Mouse (Mus musculus) erythroid progenitor cell, adult 5-6 weeks (primary cell): ENCODE measurements around the gene Dcps. TPM values are rescaled to one million over a fixed set of nuclear protein-coding genes. Genes with fewer than 3 reads are reported as not detected.
A peak's percentile ranks its signal among the peaks of the same experiment; 100 is the strongest.

ENCODE experiments used
- ATAC-seq: replicated peaks from 2 replicates; pipeline ENCODE4 v1.8.0; 2016; ENCODE audit warnings: moderate number of reproducible peaks, mild to moderate bottlenecking, moderate TSS enrichment, inconsistent platforms; ENCODE audit not compliant: poor library complexity, low FRiP score, severe bottlenecking
- total RNA-seq, 2 experiments: library from RNA; stranded (forward) in 1 of 2; stranded (reverse) in 1 of 2; fragments of 150-400 nt in 1 of 2; fragments of 186-747, 209-891 nt in 1 of 2; gene quantifications; 2 replicates each; pipeline versions ENCODE4 v1.2.3 to v1.2.4; 2015 to 2017; ENCODE audit warnings: low replicate concordance in 2 of 2

The Dcps gene
- 5.4 and 17.3 TPM in 2 replicates for total RNA-seq (2015; ENCODE audit: low replicate concordance)
- total RNA-seq (2017; ENCODE audit: low replicate concordance) = 10.3 and 18.7 TPM in 2 replicates

- peak; percentile 99 for ATAC-seq
These were observed at the start of gene Dcps for GRCm38 (mm10) chr9:35175251-35176123. Gene Dcps, minus strand, starts transcription at chr9:35176061.

DNA sequence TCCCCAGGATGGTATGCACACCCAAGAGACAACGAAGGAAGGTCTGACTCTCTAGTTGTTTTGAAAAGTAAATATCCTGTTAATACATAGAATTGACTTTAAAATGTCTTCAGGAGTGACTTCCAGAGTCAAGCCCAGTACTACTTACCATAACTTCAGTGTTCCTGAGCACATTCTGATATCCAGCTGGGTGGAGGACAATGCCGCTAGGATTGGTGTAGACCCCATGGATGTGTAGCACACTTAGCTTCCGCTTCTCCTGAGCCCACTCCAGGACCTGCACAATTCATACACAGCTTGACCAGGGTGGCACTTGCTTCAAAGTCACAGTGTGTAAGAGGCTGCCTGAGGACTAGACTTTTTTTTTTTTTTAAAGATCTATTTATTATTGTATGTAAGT, 47.6 kb upstream of the Dcps start:
- no peak for ATAC-seq

DNA sequence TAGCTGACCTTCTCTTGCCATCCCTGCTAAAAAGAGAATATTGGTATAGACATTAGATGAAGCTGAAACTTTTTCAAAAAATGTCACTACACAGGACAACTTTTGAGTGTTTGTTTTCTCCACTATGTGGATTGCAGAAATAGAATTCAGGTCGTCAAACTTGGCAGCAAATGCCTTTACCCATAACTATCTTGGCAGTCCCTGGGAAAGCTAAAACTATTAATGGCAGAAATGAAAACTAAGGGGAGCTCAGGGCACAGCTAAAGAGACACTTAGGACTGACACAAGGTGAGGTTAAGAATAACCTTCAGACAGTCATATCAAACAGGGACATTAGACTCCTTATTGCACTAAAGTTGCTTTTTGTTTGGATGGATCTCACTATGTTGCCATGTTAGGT, 42.1 kb upstream of the Dcps start:
- ATAC-seq = no peak

GRCm38 (mm10) chr9:35211573-35212511, 36.0 kb upstream of the Dcps start:
- no peak for ATAC-seq

DNA sequence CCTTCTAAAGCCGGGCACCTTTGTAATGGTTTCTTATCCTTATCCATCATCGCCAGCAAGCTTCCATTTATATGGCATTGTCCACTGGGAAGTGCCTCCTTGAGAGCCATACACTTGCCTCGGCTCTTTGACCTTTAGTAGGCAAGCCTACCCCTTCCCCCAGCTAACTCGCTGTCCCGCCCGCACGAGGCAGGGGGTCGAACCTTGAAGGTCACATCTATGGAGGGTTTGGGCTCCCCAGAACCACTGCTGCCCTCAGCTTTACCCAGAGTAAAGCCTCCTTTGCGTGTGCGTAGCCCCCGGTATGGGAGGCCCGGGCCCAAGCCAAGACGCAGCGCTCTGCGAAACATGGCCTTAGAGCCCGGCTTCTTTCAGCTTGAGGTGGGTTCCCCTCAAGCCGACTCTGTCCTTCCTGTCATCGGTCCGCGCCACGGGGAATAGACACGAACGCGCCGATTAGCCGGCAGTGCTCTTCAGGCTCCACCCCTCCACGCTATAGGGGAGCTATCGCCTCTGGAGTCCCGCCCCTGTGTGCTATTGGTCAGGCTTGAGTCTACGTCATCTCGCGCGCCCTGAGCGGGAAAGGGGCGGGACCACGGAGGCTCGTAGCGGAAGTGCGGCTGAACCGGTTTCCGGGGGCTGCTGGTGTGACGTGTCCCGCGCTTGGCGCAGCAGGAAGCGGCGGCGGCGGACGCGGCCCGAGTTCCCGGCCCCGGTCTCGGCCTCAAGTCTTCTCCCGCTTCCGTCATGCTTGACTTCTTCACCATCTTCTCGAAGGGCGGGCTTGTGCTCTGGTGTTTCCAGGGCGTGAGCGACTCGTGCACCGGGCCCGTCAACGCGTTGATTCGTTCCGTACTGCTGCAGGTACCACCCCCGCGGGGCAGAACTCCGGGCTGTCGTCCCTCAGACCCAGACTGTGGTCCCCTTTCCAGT, 34.9 kb upstream of the Dcps start, which contains the start of gene Foxred1:
Gene Foxred1 (minus strand): TSS at position 514 of the 933 bp plus-strand sequence.
- peak; percentile 97 for ATAC-seq

GRCm38 (mm10) chr9:35204421-35204820, 28.6 kb upstream of the Dcps start:
- no peak for ATAC-seq

DNA sequence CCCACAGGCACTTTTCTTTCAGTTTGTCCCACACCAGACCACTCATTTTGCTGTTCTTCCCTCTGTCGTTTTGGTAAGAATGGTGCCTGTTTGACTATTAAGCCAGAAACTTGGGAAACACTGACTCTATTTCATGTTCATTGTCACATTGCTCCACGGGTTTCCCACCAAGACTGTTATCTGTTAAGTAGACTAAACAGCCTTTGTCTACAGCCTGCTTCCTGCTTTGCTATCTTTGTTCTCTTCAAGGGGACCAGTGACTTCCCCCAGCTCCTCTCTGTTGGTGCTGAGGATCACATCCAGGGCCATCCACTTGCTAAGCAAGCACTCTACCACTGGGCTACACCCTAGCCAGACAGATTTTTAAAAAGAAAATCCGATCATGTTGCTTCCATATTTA, 27.7 kb upstream of the Dcps start:
- no peak for ATAC-seq

- ATAC-seq = peak; percentile 48
These were observed 24.7 kb upstream of the Dcps start for GRCm38 (mm10) chr9:35200529-35201060.

GRCm38 (mm10) chr9:35199772-35200471, 24.1 kb upstream of the Dcps start, which contains the start of the genes Srpr and Tirap:
Gene Srpr, plus strand, starts transcription at chr9:35200175.
Gene Tirap, minus strand, starts transcription at chr9:35200291.
- peak; percentile 95 for ATAC-seq

DNA sequence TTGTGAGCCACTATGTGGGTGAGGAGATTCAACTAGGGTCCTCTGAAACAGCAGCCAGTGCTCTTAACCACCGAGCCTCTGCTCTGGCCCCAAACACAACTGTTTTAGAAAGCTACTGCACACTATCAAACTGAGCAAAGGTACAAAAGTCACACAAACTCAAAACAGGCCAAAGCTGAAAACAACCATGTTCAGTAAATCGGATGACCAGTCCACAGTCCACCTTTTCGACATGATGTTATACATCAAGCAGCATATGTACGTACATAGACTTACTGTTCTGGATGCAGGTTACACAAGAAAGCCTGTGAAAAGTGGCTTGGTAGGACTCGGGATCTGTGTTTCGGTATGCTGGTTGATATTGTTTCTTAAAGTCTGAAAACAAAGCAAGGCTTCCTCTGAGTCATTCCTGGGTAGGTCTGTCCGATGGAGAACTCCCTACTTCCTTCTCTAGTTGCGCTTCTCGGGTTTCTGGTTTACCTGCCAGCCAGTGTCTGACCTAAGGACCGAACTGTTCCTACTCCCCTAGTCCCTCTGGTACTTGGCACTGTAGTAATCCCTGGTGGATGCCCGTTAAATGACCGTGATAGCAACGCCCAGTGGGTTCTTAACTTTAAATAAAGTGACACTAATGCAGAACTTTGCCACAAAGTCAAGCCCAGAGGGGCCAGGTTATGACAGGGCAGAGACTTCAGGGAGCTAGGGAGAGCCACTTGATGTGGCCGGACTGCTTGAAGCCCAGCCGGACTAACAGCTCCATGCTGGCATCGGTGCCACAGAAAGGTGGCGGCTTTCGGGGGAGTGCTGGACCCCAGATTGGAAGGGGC, 23.3 kb upstream of the Dcps start:
- ATAC-seq = no peak

DNA sequence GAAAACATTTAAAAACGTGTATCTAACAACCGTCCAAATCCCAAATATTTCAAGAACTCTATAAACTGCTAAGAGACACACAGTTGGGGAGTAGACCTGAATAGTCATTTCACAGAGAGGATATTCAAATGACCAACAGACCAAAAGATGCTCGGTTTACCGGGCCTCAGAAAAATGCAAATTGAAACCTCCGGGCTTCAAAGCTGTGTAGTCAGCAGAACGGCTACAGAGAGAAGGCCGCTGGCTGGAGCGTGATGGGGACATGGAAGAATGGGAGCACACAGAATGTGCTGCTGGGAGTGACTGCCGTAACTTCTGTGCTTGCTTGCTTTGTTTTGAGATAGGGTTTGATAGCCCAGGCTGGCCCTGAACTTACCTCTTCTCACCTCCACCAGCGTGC, 22.5 kb upstream of the Dcps start:
- no peak for ATAC-seq

- no peak for ATAC-seq
These were observed 21.8 kb upstream of the Dcps start for GRCm38 (mm10) chr9:35197625-35198024.

DNA sequence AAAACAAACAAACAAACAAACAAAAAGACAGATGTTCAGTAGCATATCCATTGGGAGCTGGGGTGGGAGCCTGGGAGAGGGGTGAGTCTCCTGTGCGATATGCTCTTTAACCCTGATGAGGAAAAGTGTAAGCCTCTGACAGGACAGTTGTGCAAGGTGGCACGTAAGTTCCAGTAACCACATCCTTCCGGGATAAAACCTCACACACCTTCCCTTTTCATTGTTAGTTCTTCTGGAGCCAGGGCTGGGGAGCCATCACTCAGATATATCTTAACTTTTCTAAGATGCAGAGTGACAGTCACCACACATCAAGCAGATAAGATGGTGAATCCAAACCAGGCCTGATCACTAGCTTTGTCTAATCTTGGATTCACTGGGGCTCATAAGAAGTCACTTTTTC, 18.2 kb upstream of the Dcps start:
- ATAC-seq = no peak

DNA sequence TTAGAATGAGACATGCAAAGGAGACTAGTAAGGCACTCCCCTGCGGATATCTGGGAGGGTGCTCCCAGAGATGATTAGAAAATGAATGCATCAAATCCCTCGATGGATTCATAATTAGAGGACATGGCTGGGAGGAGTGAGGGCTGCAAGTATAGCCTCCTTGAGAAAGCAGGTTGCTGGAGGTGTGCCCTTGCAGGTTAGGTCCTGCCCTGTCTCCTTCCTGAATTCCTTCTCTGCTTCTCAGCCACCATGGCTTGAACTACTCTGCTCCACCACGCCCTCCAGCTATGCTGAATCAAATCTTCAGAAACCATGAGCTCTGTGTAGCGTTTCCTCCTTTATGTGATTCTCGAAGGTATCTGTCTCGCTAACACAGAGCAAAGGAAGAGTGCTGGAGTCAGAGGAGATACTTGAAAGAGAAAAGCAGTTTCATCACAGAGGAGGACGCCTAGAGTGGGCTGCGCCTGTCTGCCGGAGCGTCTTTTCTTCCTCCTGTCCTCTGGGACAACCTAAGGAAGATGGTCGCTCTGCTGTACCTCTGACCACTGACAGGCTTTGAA, 17.2 kb upstream of the Dcps start:
- ATAC-seq = no peak

GRCm38 (mm10) chr9:35188700-35189099, 12.8 kb upstream of the Dcps start:
- no peak; the same call in 1 of the 2 replicates for ATAC-seq

- no peak for ATAC-seq
These were observed 11.6 kb upstream of the Dcps start for GRCm38 (mm10) chr9:35187351-35187903.

- ATAC-seq = no peak
These were observed 10.6 kb upstream of the Dcps start for GRCm38 (mm10) chr9:35186430-35186829.
